Mouse (Mus musculus): Measurements from ENCODE around the gene Prkn.

Prkn gene

DNA sequence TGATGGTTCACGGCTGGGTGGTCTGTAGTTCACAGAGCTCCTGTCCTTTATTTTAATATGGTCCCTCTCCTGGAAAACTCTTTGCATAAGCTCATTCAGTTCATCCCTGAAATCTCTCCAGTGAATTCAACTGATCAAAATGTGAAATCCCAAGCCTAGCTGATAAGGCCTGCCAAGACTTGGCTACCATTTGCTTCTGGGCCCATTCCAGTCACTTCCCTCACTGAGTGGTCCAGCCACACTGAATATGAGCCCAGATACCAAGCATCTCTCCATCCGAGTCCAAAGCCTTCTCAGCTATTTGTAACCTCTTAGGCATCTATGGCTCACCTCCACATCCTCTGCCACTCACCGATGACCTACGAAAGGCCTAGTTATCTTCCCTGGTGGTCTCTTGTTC, 427.8 kb downstream of the Prkn start:
- no peak for DNase-seq (ENCODE audit: low read depth in 1 of 2, low spot score in 2 of 2)

DNA sequence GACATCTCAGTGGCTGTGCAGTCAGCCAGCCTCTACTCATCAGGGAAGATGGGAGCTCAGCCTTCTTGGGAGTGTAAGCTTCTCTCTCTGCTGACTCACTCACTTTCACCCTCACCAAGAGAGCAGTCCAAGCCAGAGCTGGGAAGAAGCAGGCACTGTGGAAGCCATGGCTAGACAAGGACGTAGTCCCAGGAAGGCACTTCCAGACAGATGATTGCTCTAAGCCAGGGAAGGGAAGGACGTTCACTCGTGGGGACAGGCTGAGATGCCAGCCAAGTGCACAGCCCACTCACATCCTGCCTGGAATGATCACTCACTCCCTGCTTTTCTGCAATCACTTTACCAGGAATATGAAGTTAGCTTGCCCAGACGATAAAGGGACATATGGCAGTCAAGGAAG, 430.0 kb downstream of the Prkn start:
- DNase-seq (ENCODE audit: low read depth in 1 of 2, low spot score in 2 of 2) = no peak

DNA sequence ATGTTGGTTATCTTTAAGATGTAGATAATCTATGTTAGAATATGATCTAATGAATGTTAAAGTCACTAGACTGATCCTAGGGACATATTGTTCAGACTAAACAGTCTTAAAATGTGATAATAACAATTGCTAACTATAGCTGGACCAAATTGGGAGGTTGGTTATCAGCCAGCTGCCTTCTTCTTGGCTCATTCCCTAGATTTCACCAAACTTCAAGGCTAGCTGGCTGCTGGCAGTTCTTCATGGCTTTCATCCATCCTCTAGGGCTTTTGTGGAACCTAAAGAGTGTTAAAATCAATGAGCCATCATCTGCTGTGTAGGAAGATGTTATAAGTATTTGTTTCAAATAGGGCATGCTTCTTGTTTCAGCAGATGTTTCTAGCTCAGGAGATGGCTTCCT, 431.7 kb downstream of the Prkn start:
- no peak for DNase-seq (ENCODE audit: low read depth in 1 of 2, low spot score in 2 of 2)

DNA sequence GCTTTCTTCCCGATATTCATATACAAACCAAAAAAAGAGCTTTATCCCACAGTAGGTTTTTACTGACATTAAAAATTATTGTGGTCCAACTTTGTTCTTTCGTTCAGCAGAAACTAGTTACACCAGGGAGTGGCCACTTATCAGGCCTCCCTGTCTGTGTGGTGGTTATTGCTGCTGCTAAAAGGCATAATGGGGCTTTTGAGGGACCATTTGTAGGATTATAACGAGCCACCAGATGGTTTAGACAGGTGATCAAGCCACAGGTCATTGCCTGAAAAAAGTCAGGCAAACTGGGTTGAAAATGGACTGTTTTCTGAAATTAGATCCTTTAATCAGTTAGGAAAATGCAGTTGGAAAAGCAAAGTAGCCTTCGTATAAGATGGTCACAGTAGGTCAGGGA, 444.1 kb downstream of the Prkn start:
- DNase-seq (ENCODE audit: low read depth in 1 of 2, low spot score in 2 of 2) = no peak

DNA sequence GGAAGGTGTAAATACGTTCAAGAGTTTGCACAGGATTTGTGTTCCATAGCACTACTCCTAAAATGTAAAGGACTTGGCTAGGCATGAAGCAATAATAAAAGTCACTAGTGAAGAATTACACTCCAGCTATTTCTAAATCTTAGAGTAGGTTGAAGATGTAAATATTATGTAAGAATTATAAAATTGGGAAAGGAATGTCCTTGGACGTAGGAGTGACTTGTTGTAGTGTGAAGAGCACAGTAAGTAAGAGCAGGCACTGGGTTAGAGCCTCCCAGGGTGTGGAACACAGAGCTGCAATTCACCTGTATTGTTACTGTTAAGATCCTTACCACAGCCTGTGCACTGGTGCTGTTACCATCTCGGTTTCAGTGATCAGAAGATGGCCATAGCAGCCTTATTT, 450.0 kb downstream of the Prkn start:
- no peak for DNase-seq (ENCODE audit: low read depth in 1 of 2, low spot score in 2 of 2)

DNA sequence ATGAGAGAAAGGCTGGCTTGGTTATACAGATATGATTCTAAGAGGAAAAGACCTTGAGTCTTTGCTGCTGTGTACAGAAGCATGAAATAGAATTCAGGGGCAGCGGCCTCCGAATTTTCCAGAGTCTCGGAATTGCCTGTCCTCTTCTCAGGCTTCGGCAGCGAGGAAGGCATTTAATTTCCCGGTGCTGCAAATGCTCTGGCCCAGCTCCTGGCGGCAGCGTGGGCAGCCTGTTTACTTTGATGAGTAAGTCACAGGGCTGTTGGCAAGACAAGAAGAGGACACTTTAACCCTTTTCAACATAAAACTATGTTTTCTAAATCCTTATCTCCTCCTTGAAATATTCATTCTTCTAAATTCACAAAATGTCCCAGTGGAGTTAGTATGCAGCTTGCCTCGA, 462.9 kb downstream of the Prkn start:
- no peak for DNase-seq (ENCODE audit: low read depth in 1 of 2, low spot score in 2 of 2)

DNA sequence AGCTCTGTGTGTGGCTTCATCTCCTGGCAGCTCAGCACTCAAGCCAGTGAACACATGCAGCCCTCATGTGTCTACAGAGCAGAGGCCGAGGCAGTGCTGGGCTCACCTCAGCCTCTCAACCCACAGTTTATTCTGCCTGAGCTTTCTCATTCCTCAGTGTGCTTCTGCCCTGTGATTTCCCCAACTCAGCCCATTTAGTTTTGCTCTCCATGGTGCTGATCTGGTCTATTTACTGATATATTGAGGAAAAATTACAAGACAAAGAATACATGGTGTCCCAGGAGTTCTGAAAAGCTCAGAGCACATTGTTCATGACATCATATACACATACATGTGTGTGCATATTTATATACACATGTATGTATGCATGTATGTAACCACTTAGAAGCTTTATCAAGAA, 469.7 kb downstream of the Prkn start:
- DNase-seq (ENCODE audit: low read depth in 1 of 2, low spot score in 2 of 2) = no peak

DNA sequence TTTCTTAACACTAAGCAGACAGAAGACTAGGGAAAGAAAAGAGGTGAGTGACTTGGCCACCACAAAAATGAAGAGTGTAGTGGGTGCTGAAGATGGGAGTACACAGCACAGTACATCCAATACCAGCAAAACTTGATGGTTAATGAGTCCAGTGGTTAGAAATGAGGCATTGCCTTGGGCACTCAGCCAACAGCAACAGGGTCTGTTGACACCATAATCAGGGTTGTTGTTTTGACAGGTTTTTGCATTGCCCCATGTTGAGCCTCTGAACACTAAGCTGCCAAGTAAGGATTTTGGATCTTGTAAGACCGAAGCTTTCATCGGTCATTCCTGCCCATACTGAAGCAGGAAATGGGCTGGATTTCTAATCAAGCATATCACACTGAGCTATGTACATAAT, 474.0 kb downstream of the Prkn start:
- no peak for DNase-seq (ENCODE audit: low read depth in 1 of 2, low spot score in 2 of 2)

DNA sequence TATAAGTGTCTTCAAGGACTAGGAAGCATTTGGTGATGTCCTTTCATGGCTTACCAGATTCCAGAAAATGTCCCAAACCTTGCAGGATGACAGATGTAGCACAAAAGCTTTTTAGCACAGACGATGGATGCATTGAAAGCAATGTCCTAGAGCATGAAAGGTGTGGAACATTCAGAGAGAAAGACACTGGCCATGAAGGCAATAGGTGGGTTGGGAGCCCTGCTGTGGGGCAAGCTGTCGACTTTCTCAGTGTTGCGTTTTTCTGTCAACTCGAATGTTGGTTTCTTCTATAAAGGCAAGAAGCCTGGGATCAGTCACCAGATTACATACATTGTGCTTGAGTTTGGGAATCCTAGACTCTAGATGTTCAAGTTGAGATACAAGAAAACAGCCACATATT, 475.5 kb downstream of the Prkn start:
- DNase-seq (ENCODE audit: low read depth in 1 of 2, low spot score in 2 of 2) = no peak

DNA sequence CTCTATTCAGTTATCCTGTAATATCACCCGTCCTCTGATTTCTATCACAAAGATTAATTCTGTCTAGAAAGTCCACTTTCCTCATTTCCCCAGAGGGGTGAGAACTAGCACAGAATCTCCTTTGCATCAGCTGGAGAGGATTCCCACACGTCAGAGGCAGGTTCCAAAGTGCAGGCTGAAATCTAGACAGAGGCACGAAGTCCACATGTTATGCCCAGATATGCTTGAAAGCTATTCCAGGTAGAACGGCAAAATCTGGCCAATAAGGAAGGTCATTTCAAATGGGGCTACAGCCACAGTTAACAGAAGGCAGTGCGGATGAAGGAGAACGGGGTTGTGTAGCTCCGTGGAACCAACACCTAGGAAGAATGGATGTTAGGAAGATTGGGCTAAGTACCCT, 478.8 kb downstream of the Prkn start:
- DNase-seq (ENCODE audit: low read depth in 1 of 2, low spot score in 2 of 2) = no peak

DNA sequence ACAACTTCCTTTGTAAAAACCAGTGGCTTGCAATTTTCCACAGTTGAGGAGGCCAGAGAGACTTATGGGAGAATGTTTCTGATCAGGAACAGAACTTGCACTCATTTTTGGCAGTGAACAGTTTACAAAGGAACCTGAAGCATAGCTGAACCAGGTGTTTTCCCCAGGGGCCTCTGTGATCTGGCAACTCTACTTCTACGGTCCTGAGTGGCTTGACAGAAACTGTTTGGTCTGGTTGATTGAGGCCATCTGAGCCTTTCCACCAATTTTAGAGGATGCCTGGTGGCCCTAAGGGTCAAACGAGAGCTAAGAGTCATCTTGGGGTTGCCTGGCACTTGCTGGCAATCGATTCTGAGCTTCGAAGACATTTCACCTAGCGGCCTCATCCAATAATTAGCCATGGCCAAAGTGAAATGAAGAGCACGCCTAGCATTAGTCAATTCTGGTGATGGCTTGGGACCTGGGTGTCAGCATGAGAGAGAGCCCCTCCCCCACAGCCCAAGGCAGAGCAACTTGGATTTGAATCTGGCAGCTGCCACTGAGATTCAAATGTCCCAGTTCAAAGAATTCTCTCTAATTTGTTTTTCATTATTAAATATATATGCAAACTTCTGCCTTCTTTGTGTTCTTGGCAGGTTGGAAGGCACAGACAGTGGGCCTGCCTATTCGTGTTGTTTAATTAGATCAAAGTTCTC, 479.6 kb downstream of the Prkn start:
- DNase-seq (ENCODE audit: low read depth in 1 of 2, low spot score in 2 of 2) = no peak

DNA sequence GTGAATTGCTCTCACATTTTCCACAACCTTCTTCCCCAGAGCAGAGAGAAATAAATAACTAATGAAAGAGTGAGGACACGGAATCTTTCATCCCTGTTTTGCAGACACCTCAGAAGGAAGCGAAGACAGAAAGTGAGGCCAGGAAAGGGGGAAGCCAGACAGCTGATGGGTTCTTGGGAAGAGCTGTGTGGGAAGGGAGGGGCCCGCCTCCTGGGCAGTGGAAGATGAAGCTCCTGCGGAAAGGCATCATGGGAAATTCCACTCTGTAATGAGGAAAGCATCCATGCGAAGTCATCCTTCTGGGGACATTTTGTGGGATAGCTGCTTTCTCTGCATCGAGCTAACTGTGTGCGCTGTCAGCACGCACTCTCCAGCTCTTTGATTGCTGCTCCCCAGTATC, 491.9 kb downstream of the Prkn start:
- DNase-seq (ENCODE audit: low read depth in 1 of 2, low spot score in 2 of 2) = no peak

DNA sequence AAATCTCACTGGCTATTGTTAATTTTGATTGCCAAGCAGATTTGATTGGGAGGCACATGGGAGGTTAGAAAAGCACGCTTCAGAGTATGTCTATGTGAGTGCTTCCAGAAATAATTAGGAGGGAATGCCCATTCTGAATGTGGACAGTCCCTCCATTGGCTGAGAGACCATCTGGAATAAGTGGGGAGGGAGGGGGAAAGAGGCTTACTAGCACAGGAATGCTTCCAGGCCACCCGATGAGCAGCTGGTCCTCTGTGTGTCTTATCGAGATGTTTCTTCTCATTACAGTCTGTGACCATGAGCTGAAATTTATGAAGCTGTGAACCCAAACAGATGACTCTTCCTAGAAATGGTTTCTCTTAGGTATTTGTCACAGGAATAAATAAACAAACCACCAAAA, 493.6 kb downstream of the Prkn start:
- no peak for DNase-seq (ENCODE audit: low read depth in 1 of 2, low spot score in 2 of 2)

DNA sequence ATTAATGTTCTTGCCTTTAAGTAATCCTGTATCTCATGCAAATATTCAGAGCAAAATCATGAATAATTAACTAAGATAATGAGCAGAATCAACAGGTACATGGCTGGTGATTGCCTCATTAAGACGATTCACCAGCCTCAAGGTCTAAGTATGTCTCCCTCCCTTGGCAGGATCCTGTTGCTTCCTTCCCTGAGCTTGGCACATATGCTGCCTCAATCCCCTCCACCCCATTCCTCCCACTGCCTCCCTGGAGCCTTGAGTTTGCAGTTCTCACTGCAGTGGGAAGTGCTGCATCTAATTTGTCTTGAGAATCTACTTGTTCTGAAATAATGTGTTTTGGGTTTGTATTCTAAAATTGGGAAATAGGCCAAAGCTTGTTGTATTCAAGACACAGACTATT, 496.0 kb downstream of the Prkn start:
- no peak for DNase-seq (ENCODE audit: low read depth in 1 of 2, low spot score in 2 of 2)

DNA sequence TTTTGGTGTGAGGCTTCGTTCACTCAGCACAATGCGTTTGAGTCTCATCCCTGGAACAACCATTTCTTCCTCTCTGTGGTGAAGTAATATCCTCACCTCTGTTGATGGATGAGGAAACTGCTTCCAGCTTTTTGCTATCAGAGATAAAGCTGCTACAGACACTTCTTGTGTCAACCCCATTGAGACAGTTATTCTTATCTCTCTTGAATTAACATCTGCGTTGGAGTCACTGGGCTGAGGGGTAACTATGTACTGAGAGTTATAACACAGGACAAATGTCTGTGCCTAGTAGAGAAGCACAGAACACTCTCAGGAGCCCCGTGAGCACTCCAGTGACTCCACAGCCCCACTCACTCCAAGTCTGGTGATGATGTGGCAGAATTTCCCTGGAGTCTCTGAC, 500.2 kb downstream of the Prkn start:
- DNase-seq (ENCODE audit: low read depth in 1 of 2, low spot score in 2 of 2) = no peak

DNA sequence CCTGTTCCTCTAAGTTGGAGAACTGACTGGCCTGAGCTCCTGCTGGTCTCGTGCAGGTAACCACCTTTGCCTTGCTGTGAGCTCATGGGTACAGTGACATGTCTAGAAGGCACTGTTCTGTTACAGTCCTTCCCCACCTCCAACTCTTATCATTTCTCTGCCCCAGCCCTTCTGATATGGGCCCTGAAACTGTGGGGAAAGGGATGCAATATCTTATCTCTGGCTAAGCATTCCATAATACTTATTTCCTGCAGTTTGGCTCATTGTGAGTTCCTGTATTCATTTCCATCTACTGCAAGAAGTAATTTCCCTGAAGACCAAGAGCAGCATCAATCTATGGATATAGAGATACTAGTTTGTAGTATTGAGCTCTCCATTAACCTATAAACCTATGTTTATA, 506.1 kb downstream of the Prkn start:
- no peak for DNase-seq (ENCODE audit: low read depth in 1 of 2, low spot score in 2 of 2)

DNA sequence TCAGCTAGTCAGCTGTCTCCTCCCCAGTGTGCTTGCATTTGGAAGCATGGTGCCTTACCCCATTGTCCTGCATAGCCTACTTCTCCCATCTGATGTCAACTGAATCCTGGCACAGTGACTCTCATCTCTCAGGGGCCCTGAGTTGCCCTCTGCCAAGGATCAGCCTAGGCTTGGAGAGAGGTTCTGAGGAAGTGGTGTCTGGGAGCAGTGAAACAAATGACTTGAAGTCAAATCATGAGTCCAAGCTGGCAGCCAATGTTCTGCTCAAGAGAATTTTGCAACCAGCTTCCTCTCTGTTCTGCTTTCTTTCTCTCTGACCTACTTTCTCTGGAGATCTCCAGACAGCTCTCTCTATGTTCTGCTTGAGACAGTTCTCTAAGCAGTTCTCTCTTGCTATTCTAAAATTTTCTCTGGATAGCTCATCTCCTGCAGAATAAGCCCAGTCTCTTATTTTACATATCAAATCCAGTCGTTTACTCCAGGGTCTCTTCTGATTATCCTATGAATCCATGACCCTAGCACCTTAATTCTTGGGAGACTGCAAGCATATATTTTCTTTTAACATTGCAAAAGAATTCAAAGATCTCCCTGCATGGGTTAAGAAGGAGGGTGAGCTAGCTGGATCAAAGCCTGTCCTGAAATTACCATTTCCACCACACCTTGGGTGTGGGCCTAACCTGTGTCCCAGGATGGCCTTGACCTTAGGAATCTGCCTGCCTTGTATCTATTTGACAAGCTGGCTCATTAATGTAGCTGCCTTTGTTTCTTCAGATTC, 512.8 kb downstream of the Prkn start:
- no peak for DNase-seq (ENCODE audit: low read depth in 1 of 2, low spot score in 2 of 2)

DNA sequence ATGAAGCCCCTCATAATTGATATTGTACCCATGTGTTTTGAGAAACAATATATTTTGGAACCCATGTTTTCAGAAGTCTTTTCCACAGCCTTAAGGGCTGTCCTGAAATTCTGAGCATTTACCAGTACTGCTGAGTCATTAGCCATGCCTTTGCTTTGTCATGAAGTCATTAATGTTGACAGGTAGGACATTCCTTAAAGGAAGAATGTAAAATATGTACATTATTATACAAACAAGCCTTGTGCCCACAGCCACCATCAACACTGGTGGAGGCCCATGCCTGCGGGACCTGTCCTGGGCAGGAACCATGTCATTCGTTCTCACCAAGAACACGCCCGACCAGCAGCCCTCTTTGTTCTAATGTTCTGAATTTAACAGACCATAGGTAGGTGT, 513.4 kb downstream of the Prkn start:
- no peak for DNase-seq (ENCODE audit: low read depth in 1 of 2, low spot score in 2 of 2)

DNA sequence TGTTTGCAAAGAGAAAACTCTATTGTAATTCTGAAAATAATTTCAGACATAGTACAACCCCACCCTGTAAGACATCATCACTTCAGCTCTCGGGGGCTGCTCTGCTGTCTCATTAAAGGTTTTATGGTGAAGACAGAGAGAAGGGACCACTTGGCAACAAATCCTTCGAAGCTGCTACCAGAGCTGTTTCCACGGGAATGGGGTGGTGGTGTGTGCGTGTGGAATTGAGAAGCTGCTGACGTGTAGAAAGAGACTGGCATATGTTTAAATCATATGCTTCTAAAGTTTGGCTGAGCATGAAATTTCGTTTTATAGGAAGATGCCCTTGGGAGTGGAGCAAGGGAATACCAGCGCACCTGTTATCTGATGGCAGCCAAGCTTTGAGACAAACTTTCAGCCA, 514.2 kb downstream of the Prkn start:
- no peak for DNase-seq (ENCODE audit: low read depth in 1 of 2, low spot score in 2 of 2)

DNA sequence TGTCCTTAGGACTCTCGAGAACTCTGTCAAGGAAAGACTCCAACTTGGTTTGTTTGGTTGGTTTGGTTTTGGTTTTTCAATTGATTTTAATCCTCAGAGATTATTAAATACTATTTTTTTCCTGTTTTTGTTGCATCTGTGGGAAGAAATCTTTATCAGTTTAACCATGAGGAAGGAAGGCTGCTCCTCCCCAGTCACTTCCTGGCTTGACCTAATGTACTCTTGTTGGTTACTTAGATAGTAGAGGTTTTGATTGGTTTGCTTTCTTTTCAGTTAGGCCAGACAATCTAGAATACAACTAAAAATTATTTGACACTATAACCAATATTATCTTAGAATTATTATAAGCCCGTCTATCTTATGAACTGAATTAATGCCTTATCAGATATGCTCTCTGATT, 535.3 kb downstream of the Prkn start:
- no peak for DNase-seq (ENCODE audit: low read depth in 1 of 2, low spot score in 2 of 2)

DNA sequence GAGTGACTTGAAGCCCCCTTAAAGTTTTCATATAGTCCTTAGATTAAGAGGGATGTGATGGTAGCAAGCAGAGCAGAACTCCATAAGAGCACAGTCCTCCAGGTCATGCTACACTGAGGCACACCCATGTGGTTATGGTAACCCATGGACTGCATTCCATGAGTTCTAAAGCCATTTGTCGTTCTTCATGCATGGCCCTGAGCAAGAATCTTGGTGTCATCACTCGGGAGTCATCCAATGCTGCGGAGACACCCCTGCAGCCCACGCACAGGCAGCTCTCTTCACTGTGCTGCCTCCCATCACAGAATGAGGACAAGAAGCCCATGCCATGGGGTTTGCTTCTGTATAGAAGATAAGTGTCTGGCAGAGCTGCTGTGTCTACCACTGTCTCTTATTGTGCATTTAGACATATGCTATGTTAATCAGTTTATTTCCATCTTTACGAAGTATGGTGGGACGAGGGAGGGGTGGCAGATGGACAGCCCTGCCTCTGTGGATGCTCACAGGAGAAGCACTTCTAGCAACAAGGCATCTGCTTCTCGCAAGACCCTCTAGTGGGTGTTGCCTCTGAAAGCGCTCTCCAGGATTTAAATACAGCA, 543.3 kb downstream of the Prkn start:
- no peak for DNase-seq (ENCODE audit: low read depth in 1 of 2, low spot score in 2 of 2)

DNA sequence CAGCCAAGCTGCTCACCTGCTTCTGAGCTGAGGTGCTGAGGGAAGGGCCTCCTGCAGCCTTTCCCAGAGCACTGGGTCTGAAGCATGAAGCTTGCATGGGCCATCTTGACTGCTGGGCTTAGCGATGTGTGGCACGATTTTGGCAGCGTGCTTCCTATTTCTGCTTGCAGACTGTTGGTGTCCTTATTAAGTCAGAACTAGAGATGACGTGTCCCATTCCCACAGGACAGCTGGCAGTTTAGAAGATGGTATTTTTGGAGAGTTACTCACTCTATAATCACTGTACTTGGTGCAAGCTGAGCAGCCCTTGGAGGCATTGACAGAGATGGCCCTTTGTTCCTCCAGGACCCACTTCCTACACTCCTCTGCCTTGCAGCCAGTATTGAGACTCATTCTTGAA, 545.1 kb downstream of the Prkn start:
- no peak for DNase-seq (ENCODE audit: low read depth in 1 of 2, low spot score in 2 of 2)

Measured in monocyte, adult 2 months (primary cell).